In the genomic region with DNA sequence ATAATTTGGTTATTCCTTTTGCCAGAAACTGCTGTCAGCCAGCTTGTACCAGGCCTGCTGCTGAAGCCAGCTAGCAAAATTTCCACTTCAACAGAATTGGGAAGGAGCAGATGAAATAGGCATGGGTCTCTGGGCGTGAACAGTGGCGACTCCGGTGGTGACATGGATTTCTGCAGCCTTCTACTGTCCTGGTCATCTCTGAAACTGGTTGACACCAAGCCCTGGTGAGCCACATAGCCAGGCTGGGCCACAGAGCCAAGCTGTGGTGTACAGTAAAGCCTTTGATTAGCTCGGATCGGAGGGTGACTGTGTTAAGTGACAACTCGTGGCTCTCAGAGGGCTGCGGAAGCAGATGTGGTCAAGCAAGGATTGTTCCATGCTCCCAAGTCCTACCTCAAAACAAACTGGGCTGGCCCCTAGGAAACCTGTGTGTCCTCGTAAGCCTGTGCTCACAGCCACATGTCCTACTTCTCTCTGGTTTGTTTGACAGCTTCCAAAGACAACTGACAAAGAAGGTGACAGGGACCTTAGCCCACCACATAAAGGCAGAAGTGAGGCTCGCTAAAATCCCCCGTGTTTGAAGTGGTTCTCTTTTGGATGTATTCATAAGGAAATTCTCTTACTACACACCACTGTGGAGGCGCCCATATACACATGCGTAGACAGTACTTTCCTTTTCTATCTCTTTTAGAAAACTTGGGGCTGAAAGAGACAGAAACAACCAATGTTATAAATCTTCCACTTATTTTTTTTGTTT, we compare ENCODE assay signal across 8 mouse cellular contexts. TPM values are rescaled to one million over a fixed set of nuclear protein-coding genes. Genes with fewer than 3 reads are reported as not detected.
DNase-seq lines count a peak whose midpoint lies in the region; ATAC-seq and TF ChIP-seq lines count a peak whose summit lies in the region.

No protein-coding gene starts in this region.

- WGBS in heart, embryonic 12.5 days, result 62% methylated on average over 12 of the region's 12 CpGs
- WGBS in limb, embryonic 15.5 days, result 52% methylated on average over 12 of the region's 12 CpGs
- WGBS in small intestine, adult 2 months, result 74% methylated on average over 12 of the region's 12 CpGs

- H3K27ac ChIP-seq in heart, embryonic 12.5 days (ENCODE audit: poor library complexity, severe bottlenecking), result peak overlapping the region; percentile 95
- peak overlapping the region; percentile 93 for H3K27ac ChIP-seq in limb, embryonic 15.5 days
- peak overlapping the region; percentile 50; the same call in 1 of the 2 replicates for H3K27ac ChIP-seq in small intestine, adult 2 months (ENCODE audit: insufficient read depth, low read depth, low read length)

- peaks cover 4% of the 10 kb centered on the region; the same call in 1 of the 2 replicates for H3K36me3 ChIP-seq in heart, embryonic 12.5 days
- H3K36me3 ChIP-seq in limb, embryonic 15.5 days, result no peaks in the 10 kb centered on the region
- no peaks in the 10 kb centered on the region for H3K36me3 ChIP-seq in small intestine, adult 2 months (ENCODE audit: control insufficient read depth, insufficient read depth, low read length)

- TF ChIP-seq CTCF in small intestine, adult 2 months (IDR thresholded peaks at IDR 0.05; ENCODE audit: extremely low read depth, insufficient read length, insufficient replicate concordance, low read depth, low read length), result peak; percentile 32; the same call in 1 of the 2 replicates

- peak; percentile 95 for DNase-seq in heart, adult 11 months
- DNase-seq in heart, postnatal 36 days, result no peak
- peak; percentile 69 to 75 for DNase-seq in CD8-positive naive resting alpha-beta T cell, adult 2 months (ENCODE audit: low read depth in 2 of 2, low spot score in 2 of 2)
- DNase-seq in cerebellum, postnatal 14 days, result peak; percentile 61 to 69
- DNase-seq in spleen, adult 18-20 months, result no peak

- H3K4me1 ChIP-seq in heart, embryonic 12.5 days (replicated peaks), result peaks cover 37% of the 10 kb centered on the region
- peaks cover 40% of the 10 kb centered on the region for H3K4me1 ChIP-seq in limb, embryonic 15.5 days
- H3K4me1 ChIP-seq in small intestine, adult 2 months (ENCODE audit: control insufficient read depth, insufficient read depth, insufficient read length, low read length), result peaks cover 17% of the 10 kb centered on the region; the same call in 1 of the 2 replicates

- no peaks in the 10 kb centered on the region for H3K27me3 ChIP-seq in heart, embryonic 12.5 days (replicated peaks)
- no peaks in the 10 kb centered on the region for H3K27me3 ChIP-seq in limb, embryonic 15.5 days
- no peaks in the 10 kb centered on the region for H3K27me3 ChIP-seq in small intestine, adult 2 months (ENCODE audit: control insufficient read depth, insufficient read depth, low read length)

- H3K9me3 ChIP-seq in heart, embryonic 12.5 days (replicated peaks), result no peaks in the 10 kb centered on the region
- H3K9me3 ChIP-seq in limb, embryonic 15.5 days, result no peaks in the 10 kb centered on the region

- H3K4me2 ChIP-seq in heart, embryonic 12.5 days, result no peak overlapping the region
- H3K4me2 ChIP-seq in limb, embryonic 15.5 days, result no peak overlapping the region

- no peak overlapping the region for H3K9ac ChIP-seq in heart, embryonic 12.5 days
- H3K9ac ChIP-seq in limb, embryonic 15.5 days, result no peak overlapping the region

- intact Hi-C loops in heart, postnatal 36 days (cut with DNase I), result loop anchor here (2.0 kb wide), 1 partner anchor 35 kb away; no protein-coding TSS in a partner anchor

- no peak overlapping the region for H3K4me3 ChIP-seq in heart, embryonic 12.5 days
- H3K4me3 ChIP-seq in limb, embryonic 15.5 days, result peak overlapping the region; percentile 25; the same call in 1 of the 2 replicates
- H3K4me3 ChIP-seq in small intestine, adult 2 months (ENCODE audit: low read depth, low read length), result no peak overlapping the region

- no peak for TF ChIP-seq POLR2A in small intestine, adult 2 months (IDR thresholded peaks at IDR 0.05; ENCODE audit: low read depth, low read length)

- 0 out of 2 replicates have a peak, but pooled peaks have one; percentile 31 for ATAC-seq in heart, embryonic 12.5 days (ENCODE audit: insufficient number of reproducible peaks, low FRiP score)
- no peak for ATAC-seq in limb, embryonic 15.5 days (ENCODE audit: insufficient number of reproducible peaks, low FRiP score, low TSS enrichment, low read depth)

RNA-seq across cellular contexts. Expression of gene Foxp1, which starts 36.5 kb away (rescaled TPM):
- total RNA-seq in heart, postnatal 36 days (2021), result 10 to 100 TPM; 31.9 to 39.3 TPM
- polyA plus RNA-seq in heart, embryonic 12.5 days (2016; fragmentation: Nextera tagmentation; extraction: Ambion mirVana), result 91.1 and 94.2 TPM in 2 replicates
- 119 and 142 TPM in 2 replicates for polyA plus RNA-seq in limb, embryonic 15.5 days (2015; fragmentation: Nextera tagmentation; extraction: Ambion mirVana)
- 26.8 and 52.2 TPM in 2 replicates for polyA plus RNA-seq in small intestine, adult 2 months (2012; rRNA removed)

Comparison
In these comparisons a context has a peak if more than half of its experiments do, and no peak if none do; other contexts are left out.
1. DNase-seq: peak in heart, adult 11 months (single experiment), CD8-positive naive resting alpha-beta T cell, adult 2 months (2 of 2) and cerebellum, postnatal 14 days (2 of 2); none in heart, postnatal 36 days (0 of 2) and spleen, adult 18-20 months (0 of 2).
2. Peak in every context shown above with its lines, with median percentiles within 50 percentile points of each other: H3K27ac ChIP-seq.